Mouse (Mus musculus) 3134 (cell line): ENCODE data around the gene Stat6.
A peak's percentile ranks its signal among the peaks of the same experiment; 100 is the strongest.

Source experiments
- DNase-seq: peaks from one replicate; pipeline ENCODE4 v3.0.0-alpha.2; 2011; ENCODE audit warnings: low spot score; ENCODE audit not compliant: insufficient read length; ENCODE audit errors: extremely low read depth

The Stat6 gene

DNA sequence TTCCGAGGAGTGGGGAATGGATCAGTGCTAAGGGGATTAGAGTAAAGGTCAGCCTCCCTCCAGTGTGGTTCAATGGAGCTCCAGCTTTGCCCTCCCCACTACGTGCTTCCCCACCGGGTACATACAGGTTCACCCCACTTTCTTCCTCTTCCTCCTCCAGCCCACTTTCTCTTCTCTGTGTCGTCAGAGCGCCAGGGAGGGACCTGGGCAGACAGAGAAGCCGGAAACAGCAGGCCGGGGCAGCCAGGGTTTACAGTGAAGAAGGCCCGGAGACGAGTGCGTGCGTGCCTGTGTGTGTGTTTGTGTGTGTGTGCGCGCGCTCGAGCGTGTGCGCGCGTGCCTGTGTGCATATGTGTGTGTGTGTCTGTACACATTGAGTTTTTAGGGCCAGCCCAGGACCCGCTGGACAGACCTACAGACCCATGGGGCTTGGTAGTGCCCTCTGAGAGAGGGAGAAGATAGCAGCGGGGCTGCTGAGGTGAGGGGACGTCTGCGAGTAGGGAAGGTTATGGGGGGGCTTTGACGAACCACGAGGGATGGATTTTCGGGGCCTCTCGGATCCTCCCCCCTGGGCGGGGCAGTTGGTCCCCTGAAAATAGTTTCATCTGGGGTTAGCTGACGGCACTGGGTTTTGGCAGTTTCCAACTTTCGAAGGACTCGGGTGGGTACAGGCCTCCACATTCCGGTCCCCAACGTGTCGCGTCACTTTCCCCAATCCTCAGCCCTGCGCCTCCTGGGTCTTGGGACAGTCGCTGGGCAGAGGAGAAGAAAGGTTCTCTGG, at the start of gene Stat6:
Stat6 (plus strand) TSS at position 215 of the 781 bp plus-strand sequence.
- DNase-seq, result peak; percentile 85

DNA sequence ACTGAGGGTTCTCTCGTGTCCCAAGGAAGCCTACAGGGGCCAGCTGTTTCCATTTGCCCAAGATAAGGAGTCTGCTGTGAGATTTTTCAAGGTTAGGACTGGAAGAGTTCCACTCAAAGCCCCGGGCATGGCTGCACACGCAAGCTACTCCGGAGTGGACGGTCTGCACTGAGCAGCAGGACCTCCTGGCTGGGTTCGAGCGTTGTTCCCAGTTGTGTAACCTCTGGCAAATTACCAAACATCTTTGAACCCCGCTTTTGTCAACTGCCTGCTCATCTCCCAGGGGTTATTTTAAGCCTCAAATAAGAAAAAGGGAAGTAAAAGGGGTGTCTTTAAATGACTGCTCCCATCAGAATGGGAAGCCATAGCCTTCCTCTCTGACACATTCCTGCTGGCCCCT, 48.4 kb upstream of the Stat6 start:
- DNase-seq, result no peak

DNA sequence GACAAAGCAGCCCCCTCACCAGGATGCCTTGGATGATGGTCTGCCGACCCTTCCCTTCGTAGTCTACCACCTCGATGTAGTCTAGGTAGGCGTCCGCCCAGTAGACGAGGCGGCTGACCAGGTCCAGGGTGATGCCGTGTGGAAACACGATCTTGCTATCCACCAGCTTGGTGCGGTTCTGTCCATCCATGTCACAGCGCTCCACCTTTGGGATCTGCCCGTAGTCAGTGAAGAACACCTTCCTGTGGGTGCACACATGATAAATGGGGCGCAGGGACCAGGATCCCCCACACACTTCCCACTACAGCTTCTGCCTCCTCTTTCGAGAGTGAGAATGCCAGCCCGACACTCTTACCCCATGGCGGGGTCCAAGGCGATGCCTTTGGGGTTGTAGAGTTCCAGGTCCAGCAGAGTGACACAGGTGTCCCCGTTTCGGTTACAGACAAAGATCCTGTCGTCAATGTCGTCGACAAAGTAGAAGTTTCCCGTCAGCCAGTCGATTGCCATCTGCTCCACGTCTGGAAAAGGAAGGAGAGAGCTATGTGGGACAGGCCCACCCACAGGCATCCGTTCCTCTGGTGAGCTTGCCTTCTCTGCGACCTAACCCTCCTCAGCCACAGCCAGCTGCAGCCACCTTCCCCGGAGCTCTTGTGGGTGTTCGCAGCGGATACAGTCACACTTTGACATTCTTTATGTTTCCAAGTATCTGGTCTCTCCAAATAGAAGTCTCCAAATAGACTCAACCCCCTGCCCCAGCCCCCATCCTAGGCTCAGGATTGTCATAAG, 47.7 kb upstream of the Stat6 start:
- no peak for DNase-seq

DNA sequence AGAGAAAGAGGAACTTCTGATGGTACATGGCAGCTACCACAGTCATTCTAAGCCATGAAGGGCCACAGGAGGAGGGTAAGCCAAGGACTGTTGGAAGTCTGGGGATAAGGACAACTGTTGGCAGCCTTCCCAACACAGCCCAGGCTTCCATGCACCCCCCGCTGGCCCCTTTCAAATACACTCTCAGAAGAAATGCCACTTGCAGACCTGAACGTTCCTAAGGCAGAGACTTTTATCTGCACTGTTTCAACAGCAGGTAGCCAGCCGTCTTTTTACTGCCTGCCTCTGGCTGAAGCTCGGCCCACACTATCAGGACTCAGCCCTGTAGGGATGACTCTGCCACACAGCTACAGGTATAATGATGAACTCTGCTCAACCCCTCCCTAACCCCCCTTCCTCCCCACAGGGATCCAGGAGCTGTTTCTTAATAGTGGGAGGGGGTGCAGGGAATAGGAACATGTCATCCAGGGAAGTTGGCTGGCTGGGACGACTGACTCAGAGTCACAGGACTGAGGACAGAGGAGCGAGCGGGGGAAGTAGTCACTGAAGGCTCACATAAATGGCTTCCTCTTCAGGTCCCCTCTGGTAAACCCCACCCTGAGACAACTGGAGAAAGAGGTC, 46.4 kb upstream of the Stat6 start:
- DNase-seq, result peak; percentile 66

DNA sequence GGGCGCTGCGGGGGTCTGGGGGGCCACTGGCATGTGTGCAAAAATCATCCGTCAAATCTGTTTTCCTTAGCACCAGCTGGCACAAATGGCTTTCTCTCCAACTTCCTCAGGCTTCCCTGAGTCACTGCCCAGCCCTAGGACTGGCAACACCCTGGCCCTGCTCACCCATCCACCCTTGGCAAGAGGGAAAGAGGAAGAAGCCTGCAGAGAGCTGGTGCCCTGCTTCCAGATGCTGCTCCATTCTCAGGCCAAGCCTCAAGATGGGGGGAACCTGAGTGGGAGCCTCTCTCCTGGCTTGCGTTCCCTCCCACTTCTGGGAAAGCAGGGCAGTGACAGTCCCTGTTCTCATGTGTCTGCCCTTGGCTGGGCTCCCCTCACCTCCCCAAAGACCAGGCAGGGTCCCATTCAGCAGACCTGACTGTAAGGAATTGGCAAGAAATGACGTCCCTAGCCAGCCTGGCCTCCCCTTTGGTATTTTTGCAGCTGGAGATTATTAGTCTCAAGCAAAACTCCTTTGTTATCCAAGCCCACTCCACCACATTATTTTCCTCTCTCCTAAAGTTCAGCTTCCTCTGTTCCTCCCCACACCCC, 45.4 kb upstream of the Stat6 start:
- peak; percentile 81 for DNase-seq

DNA sequence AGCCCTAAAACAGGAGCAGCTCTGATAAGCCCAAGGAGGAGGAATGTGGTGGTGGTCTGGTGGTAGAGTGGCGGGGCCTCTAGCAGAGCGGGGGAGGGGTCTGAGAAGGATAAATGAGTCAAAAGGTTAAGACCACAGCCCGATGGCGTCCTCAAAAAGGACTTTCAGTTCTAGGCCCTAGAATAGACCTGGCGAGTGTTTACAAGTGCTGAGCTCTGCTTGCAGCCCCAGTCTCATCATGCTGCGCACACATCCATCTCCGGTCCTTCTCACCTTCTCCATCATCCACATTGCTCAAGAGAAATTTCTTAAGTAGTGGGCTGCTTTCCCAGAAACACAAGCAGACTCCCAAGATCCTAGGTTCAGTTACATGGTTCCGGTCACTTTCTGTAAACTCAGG, 44.2 kb upstream of the Stat6 start:
- DNase-seq, result no peak

DNA sequence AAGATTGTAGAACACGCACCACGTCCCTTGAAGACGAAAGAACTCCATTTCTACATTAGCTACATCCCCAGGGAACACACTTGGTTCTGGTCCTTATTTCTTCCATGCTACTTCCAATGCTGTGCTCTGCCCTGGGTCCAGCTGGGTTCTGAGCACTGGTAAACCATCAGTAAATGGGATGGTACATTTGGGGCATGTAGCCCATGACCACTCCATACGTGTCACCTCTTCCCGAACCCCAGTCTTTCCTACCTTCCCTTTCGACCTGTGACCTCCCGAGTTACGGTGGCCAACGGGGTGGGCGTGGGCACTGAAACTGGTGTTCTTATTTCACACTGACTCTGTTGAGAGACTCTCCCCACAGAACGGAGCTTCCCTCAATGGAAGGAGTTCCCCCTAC, 43.5 kb upstream of the Stat6 start:
- DNase-seq, result no peak

DNA sequence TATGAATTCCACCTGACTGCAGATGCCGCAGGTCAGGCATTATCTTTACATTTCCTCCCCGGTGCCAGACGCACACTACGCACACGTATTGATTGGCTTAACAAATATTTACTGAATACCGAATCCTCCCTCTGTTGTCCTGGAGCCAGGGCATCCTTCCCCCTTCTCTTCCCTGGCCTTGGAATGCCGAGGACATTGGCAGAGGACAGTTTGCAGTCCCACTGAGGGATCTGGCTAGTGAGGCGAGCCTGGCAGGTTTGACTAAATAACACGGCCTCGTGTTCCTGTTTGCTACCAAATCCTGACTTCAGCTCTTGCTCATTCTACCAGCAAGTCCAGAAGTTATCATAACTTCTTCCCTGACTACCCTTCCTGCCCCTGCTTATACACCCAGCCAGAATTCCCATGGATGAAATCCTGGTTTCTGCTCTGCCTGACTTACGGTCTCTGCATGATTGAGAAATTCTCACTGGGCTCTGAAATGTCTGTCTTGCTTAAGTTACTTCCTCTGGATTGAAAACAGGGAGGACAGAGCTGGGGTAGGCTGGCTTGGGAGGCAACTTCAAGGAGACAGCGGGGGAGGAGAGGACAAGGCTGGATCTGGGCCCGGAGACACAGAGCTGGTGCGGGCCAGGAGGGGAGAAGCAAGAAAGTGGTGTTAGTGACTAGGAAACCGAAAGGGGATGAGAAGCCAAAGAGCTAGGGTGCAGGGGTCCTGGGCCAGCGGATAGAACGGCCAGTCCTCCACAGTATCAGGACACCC, 42.8 kb upstream of the Stat6 start:
- no peak for DNase-seq

DNA sequence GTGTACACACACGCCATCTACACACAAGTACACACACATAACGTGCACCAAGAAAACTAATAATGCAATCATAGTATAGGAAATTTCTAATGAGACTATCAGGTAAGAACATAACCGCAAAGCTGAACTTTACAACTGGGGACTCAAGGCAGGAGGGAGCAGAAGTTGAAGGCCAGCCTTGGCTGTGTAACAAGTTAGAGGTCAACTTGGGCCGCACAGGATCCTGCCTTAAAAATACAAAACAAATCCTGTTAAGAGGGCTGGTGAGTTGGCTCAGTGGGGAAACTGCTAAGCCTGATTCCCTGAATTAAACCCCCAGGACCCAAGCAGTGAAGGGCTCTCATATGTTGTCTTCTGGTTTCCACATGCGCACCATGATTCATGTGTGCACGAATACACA, 40.6 kb upstream of the Stat6 start:
- no peak for DNase-seq

DNA sequence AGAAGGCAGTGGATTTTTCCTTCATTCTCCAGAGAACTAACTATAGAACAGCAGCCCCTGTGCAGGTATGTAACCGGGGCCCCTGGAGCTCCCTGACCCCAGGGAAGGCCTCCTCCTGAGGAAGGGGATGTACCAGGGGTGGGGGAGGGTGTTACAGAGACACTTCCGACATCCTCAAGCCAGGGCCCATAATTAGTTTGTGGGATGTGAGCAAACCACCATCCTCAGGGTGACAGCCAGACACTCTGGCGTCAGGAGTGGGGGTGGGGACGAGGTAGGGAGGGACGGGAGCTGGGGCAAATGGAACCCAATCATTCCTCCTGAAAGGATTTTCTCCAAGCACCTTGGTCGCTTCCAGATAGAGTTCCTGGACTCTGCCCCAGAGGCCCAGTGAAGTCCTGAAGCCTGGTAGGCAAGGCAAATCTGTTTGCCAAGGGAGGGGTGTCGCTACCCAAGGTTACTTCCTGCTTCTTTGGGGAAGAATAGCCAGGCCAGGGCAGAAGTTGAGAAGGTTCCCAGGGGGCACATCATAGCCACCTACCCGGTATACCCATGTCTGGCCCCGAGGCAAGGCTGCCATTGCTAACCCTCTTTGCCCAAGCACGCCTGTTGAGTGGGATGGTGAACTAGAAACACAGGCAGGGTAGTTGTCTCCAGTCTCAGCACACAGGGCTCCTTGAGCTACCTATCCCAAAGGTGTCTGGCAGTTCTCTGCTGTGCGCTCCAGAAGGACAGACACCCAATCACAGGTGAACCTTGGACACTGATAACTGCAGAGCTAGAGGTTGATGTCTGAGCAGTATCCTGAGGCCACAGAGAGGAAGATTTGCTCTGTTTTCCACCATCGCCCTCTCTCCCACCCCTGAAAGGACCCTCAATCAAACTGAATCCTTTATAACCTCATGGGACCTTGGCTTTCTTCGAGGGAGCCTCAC, 39.1 kb upstream of the Stat6 start:
- no peak for DNase-seq

DNA sequence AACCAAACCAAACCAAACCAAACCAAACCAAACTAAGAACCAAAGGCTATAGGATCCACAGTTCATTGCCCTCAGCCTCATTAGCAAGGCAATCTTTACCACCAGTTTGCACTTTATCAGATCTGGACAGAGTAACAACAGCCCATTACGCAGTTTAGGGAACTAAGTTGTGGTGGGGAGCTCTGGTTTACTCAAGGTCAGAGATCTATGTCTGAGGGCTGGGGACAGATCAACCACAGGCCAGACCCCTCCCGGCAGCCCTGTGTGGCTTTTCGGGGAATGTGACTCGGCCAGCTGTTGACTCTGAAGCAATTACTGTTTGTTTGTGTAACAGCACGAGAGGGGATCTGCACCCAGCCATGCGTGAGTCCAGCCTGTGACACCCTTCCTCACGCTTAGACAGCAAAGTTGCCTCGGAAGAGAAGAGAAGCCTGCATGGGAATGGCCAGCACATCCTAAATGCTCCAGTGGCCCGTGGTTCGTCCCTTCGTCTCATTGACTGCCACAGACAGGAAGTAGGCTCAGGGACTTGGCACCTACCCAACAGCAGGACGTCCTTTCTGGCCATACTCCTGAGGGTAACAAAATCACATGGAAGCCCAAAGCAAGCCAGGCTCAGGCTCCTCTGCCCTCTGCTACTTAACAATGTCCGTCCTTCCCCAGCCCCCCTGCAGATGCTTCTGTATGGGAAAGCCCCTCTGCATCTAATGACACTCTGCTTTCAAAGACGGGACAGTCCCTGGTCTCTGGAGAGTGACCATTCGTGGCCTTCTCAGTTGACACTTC, 38.1 kb upstream of the Stat6 start:
- peak; percentile 62 for DNase-seq

DNA sequence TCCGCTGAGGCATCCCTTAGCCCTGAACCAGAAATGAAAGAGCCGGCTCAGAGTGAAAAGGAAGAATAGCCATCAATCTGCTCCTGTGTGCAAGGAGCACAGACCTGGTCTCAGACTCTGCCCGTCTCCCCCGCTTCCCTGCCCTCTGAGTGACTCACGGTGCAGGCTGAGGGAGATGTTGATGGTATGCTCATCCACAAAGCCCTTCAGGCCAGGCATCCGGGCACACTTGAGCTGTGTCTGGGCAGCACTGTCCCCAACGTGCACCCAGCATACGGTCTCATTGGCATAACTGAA, 37.6 kb upstream of the Stat6 start:
- DNase-seq, result peak; percentile 56

DNA sequence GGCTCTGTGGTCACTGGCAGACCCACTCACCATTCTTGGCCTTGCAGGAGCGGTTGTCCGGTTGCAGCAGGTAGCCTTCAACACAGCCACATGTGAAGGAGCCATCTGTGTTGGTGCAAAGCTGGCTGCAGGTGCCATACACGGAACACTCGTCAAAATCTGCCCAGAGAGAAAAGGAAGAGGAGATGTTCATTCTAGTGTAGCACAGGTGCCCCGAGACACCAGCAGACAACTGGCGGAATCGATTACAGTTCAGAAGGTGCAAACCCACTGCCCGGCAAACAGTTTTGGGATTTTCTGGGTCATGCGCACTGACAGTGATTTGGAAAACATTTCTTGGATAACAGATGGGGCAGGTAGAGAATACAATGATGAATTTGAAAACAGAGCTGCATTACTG, 37.0 kb upstream of the Stat6 start:
- no peak for DNase-seq

DNA sequence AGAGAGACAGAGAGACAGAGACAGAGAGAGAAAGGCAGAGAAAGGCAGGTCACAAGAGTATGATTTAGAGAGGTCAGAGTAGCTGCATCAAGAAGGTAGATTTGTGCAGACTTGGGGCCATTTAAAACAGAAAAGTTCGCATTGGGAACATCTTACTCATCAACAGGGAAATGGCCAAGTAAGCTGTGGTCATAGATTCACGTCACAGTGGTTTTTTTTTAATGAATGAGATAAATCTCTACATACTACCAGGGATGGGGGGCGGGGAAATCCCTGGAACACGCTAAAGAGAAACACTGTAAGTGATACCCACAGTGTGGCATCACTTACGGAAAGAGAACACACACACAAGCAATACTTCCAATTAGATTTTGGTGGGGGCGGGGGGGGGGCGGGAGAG, 35.7 kb upstream of the Stat6 start:
- peak; percentile 58 for DNase-seq

DNA sequence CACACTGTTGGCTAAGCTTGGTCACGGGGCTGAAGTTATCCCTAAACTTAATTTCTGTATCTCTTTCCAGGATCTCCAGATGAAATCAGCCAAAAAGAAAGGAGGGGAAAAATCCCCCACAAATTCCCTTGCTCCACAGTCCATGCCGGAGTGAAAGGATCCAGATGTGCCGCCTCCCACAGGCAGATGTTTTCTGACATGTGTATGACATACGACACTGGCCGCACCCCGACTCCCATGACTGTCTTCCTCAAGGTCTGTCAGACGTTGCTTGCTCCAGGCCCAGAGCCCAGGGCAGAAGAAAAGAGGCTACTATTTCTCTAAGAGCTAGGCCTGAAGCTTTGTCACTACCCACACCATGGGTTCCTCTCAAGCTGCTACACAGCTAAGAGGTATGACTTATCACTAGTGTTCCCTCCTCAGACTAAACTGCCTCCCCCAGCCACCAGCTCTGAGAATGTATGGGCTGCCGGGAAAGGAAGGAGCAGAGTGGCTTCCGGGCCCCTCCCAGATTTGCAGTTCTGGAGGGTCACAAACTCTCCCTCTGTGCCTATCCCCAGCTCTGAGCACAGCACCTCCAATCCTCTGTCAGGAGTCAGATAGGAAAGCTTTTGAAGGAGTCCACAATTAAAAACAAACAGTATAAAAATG, 33.2 kb upstream of the Stat6 start:
- DNase-seq, result no peak

DNA sequence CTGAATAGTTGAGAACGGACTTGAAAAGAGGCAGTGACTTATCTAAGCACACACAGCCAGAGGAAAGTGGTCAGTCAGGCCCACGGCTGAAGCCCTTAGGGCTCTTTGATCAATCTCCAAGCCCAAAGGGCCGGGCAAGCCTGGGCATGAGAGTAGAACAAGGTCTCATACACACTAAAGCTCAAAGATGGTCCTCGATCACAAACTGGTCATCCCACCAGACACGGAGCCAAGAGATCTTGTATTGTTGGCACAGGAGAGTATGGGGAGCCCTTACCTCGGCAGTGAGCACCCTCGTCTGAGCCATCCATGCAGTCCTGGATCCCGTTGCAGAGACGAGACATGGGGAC, 32.7 kb upstream of the Stat6 start:
- DNase-seq, result no peak

DNA sequence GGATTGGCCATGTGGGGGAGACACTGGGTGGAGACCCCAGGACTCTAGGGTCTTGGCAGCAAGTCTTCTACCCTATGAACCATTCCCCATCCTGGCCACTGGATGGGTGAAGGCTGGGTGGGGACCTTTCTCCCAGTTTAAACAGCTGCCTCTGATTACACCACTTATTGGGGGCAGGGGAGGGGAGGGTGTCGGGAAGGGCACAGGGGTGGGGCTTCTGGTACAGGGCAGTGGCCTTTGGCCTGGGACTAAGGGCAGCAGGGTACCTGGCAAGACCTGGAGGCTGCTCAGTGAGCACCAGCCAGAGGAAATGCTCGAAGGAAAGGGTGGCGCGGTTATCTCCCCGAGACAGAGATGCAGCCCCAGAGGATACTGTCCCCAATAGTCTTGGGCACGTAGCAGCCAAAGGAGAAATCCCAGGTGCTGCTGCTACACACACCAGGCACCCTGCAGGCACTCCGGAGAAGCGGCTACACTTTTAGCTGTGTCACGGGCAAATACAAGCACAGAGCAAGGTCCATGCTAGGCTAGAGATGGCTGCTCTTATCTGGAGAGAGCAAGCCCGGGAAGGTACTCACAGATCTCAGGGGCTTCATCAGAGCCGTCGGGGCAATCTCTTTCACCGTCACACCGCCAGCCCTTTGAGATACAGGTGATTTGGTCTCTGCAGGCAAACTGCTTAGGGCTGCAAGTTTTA, 30.6 kb upstream of the Stat6 start:
- no peak for DNase-seq
